Mouse (Mus musculus): ENCODE data around the gene Usp49. TPM values are rescaled to one million over a fixed set of nuclear protein-coding genes. Genes with fewer than 3 reads are reported as not detected.

Usp49 gene
- polyA plus RNA-seq (2015; fragmentation: Nextera tagmentation; extraction: Ambion mirVana), result 10.7 and 11.1 TPM in 2 replicates

DNA sequence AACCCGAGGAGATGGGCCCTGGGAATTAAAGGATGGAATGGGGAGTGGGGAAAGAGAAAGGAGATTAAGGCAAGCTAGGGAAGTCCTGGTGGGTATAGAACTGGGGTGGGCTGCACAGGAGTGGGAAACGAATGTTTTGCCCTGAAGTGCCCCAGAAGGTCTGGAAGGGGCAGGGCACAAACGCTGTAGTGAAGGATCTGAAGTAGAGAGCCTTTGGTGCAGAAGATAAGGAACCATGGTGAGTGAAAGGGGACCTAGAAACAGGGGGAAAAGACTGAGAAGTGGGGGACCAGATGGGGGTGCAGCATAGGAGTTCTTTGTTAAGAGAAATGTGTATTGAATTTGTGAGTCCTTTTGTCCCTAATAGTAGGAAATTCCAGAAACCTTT lies at the start of gene Usp49:
Gene Usp49 (plus strand): TSS at position 13 of the 388 bp plus-strand sequence.
- peak within 1 kb of the TSS; percentile 83 for H3K4me3 ChIP-seq
- H3K27ac ChIP-seq (replicated peaks), result peak within 1 kb of the TSS; percentile 98
- H3K27me3 ChIP-seq, result no peaks in the 10 kb centered on the region
- under 1% methylated on average over 3 of the region's 3 CpGs for WGBS
- peak within 1 kb of the TSS; percentile 82 for H3K4me2 ChIP-seq (replicated peaks)
- ATAC-seq (replicated peaks), result no peak
- H3K36me3 ChIP-seq, result 0 out of 2 replicates have a peak, but pooled peaks cover 3% of the 10 kb centered on the region
- H3K9me3 ChIP-seq, result no peaks in the 10 kb centered on the region
- H3K4me1 ChIP-seq, result peaks cover 40% of the 10 kb centered on the region
- peak within 1 kb of the TSS; percentile 86 for H3K9ac ChIP-seq (replicated peaks)

DNA sequence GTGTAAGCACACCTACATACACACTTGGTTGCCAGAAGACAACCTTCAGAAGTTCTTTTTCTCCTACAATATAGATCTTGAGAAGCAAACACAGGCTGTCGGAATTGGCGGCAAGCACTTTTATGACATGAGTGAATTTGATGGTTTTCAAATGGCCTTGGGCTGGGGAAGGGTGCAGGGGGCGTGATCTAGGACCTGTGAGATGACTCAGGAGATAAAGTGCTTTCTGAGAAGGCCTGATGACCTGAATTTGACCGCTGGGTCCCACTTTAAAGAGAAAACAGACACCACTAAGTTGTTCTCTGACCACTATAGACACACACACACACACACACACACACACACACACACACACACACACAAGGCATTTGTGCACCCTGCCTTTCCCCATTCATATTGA lies 49.5 kb upstream of the Usp49 start:
- Histone ChIP-seq H3K4me3 (no peak overlapping the region), H3K36me3 (no peaks in the 10 kb centered on the region), H3K9me3 (no peaks in the 10 kb centered on the region), H3K4me1 (no peaks in the 10 kb centered on the region), H3K4me2 (replicated peaks) (no peak overlapping the region), H3K27me3 (no peaks in the 10 kb centered on the region), H3K9ac (replicated peaks) (no peak overlapping the region), H3K27ac (replicated peaks) (no peak overlapping the region)
- no peak for ATAC-seq (replicated peaks)
- WGBS, result 85% methylated on average over 4 of the region's 4 CpGs

- H3K4me3 ChIP-seq, result no peak overlapping the region
- no peak overlapping the region for H3K27ac ChIP-seq (replicated peaks)
- no peak overlapping the region for H3K4me2 ChIP-seq (replicated peaks)
- H3K9me3 ChIP-seq, result no peaks in the 10 kb centered on the region
- 83% methylated on average over 8 of the region's 8 CpGs for WGBS
- ATAC-seq (replicated peaks), result no peak
- no peak overlapping the region for H3K9ac ChIP-seq (replicated peaks)
- peaks cover 7% of the 10 kb centered on the region for H3K4me1 ChIP-seq
- H3K27me3 ChIP-seq, result no peaks in the 10 kb centered on the region
- H3K36me3 ChIP-seq, result no peaks in the 10 kb centered on the region
These were observed 42.0 kb upstream of the Usp49 start for GRCm38 (mm10) chr17:47588517-47588916.

DNA sequence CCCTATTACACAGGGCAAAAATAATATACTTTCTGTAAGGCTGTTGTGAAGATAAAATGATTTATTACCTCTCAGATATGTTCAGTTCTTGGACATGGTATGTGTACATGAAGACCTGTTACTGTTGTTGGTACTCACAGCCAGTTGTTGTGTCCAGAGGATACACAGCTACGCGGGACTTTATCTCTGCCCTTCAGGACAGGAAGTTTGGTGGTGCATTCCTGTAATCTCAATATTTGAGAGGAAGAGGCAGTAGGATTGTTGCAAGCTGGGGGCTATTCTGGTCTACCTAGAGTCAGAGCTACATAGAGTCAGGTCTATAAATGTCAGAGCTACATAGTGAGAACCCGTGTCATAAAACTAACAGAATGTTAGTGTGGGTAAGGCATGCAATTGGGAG lies 39.4 kb upstream of the Usp49 start:
- Histone ChIP-seq H3K4me1 (peaks cover 30% of the 10 kb centered on the region), H3K36me3 (no peaks in the 10 kb centered on the region), H3K27ac (replicated peaks) (no peak overlapping the region), H3K4me3 (no peak overlapping the region), H3K4me2 (replicated peaks) (no peak overlapping the region), H3K9me3 (no peaks in the 10 kb centered on the region), H3K9ac (replicated peaks) (no peak overlapping the region), H3K27me3 (no peaks in the 10 kb centered on the region)
- 90% methylated on average over 3 of the region's 3 CpGs for WGBS
- no peak for ATAC-seq (replicated peaks)

- ATAC-seq (replicated peaks), result peak; percentile 92
- H3K9ac ChIP-seq (replicated peaks), result peak overlapping the region; percentile 64
- peaks cover 45% of the 10 kb centered on the region for H3K4me1 ChIP-seq
- H3K27me3 ChIP-seq, result no peaks in the 10 kb centered on the region
- no peaks in the 10 kb centered on the region for H3K9me3 ChIP-seq
- H3K4me2 ChIP-seq (replicated peaks), result peak overlapping the region; percentile 84
- H3K27ac ChIP-seq (replicated peaks), result peak overlapping the region; percentile 81
- H3K4me3 ChIP-seq, result peak overlapping the region; percentile 90
- no peaks in the 10 kb centered on the region for H3K36me3 ChIP-seq
- WGBS, result under 1% methylated on average over 61 of the region's 63 CpGs
These were observed 37.2 kb upstream of the Usp49 start for GRCm38 (mm10) chr17:47593215-47593853.

DNA sequence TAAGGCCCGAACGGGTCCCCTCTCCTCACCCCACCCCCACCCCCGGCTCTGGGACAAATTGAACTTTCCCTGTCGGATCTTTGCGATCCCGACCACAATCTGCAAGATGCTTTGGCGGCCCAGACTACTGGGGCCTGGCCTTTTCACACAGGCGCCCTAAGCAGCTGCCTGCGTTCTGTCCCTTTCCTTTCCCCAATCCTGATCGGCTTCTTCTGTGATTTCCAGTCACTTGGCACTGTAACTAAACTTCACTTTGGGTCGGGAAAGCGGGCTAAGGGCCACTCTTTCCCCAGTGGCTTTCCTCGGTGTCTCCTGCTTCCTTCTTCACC lies 36.7 kb upstream of the Usp49 start:
- Histone ChIP-seq H3K4me2 (replicated peaks) (peak overlapping the region; percentile 84), H3K27ac (replicated peaks) (peak overlapping the region; percentile 81), H3K27me3 (no peaks in the 10 kb centered on the region), H3K9ac (replicated peaks) (peak overlapping the region; percentile 64), H3K9me3 (no peaks in the 10 kb centered on the region), H3K4me3 (peak overlapping the region; percentile 90), H3K36me3 (no peaks in the 10 kb centered on the region), H3K4me1 (peaks cover 45% of the 10 kb centered on the region)
- ATAC-seq (replicated peaks), result no peak; the same call in 1 of the 2 replicates
- WGBS, result under 1% methylated on average over 13 of the region's 13 CpGs

DNA sequence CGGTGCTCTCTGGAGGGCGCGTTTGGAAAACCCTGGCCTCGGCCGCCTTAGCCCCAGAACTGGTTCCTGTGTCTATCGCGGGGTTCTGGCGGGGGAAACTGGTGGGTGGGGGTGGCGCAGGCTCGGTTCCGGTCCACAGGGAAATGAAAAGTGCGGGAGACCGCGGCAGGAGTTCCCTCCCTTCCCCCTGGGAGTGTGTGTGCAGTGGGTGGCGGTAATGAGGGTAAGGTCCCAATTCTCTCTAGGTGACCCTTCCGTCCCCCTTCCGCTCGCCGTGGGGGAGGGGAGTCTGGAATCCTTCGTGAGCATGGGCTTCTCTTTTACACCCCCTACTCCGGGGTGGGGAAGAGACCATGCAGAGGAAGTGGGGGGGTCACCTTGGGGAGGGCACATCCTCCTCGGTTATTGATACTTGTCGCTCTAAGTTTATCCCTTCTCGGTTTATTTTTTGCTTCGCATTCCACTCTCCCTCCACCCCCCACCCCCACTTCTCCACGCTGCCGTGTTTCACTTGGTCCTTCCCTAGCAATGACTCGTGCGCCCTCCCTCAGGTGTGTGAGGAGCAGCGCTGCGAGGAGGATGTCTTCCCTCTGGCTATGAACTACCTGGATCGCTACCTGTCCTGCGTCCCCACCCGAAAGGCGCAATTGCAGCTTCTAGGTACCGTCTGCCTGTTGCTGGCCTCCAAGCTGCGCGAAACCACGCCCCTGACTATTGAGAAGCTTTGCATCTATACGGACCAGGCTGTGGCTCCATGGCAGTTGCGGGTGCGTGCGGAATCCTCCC lies 36.1 kb upstream of the Usp49 start:
- peak overlapping the region; percentile 64 for H3K9ac ChIP-seq (replicated peaks)
- H3K36me3 ChIP-seq, result 0 out of 2 replicates have a peak, but pooled peaks cover under 1% of the 10 kb centered on the region
- H3K9me3 ChIP-seq, result no peaks in the 10 kb centered on the region
- H3K4me1 ChIP-seq, result peaks cover 45% of the 10 kb centered on the region
- peak overlapping the region; percentile 81 for H3K27ac ChIP-seq (replicated peaks)
- under 1% methylated on average over 43 of the region's 43 CpGs for WGBS
- H3K27me3 ChIP-seq, result no peaks in the 10 kb centered on the region
- peak overlapping the region; percentile 84 for H3K4me2 ChIP-seq (replicated peaks)
- ATAC-seq (replicated peaks), result 0 out of 2 replicates have a peak, but pooled peaks have one; percentile 0
- peak overlapping the region; percentile 90 for H3K4me3 ChIP-seq

- 0% methylated on average over 8 of the region's 9 CpGs for WGBS
- Histone ChIP-seq H3K27me3 (no peaks in the 10 kb centered on the region), H3K9me3 (no peaks in the 10 kb centered on the region), H3K27ac (replicated peaks) (peak overlapping the region; percentile 75), H3K4me2 (replicated peaks) (peak overlapping the region; percentile 84), H3K4me3 (peak overlapping the region; percentile 90), H3K4me1 (peaks cover 45% of the 10 kb centered on the region), H3K9ac (replicated peaks) (peak overlapping the region; percentile 64), H3K36me3 (0 out of 2 replicates have a peak, but pooled peaks cover 6% of the 10 kb centered on the region)
- no peak for ATAC-seq (replicated peaks)
These were observed 35.6 kb upstream of the Usp49 start for GRCm38 (mm10) chr17:47594969-47595247.

GRCm38 (mm10) chr17:47595248-47596161 lies 35.0 kb upstream of the Usp49 start:
- 1% methylated on average over 21 of the region's 21 CpGs for WGBS
- H3K27me3 ChIP-seq, result no peaks in the 10 kb centered on the region
- peak overlapping the region; percentile 64 for H3K9ac ChIP-seq (replicated peaks)
- peaks cover 10% of the 10 kb centered on the region; the same call in 1 of the 2 replicates for H3K36me3 ChIP-seq
- peak overlapping the region; percentile 75 for H3K27ac ChIP-seq (replicated peaks)
- no peaks in the 10 kb centered on the region for H3K9me3 ChIP-seq
- peaks cover 45% of the 10 kb centered on the region for H3K4me1 ChIP-seq
- peak overlapping the region; percentile 90 for H3K4me3 ChIP-seq
- peak overlapping the region; percentile 84 for H3K4me2 ChIP-seq (replicated peaks)
- no peak for ATAC-seq (replicated peaks)

DNA sequence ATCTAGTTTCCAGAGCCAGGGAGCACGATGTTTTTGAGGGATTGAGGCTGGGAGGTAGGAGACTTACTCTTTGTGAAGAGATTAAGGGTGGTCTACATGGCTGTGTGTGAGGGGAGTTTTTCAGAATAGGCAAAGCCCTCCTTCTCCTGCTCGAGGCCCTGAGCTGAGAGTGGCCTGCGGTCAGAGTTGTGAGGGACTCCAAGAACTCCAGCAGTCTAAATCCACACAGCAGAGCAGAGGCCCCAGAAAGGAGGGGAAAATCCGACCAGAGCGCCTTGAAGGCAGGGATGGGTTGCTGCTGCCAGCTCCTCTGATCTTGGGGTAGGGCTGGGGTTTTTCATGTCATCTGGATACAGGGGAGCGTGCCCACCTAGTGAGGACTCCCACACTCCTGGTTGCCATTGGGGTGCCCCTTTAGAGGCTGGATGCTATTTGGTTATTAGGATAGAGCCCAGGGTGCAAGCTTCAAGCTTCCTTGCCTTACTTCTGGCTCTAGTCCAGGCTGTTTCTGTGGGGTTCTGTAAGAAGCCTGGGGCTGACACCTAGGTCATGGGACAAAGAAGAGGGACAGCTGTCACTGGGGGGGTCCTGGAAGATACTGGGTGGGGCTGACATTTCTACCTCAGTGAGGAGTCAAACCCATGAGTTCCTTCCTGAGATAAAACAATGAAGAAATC lies 34.2 kb upstream of the Usp49 start:
- ATAC-seq (replicated peaks), result no peak
- H3K4me1 ChIP-seq, result peaks cover 45% of the 10 kb centered on the region
- peak overlapping the region; percentile 75 for H3K27ac ChIP-seq (replicated peaks)
- H3K9me3 ChIP-seq, result no peaks in the 10 kb centered on the region
- peak overlapping the region; percentile 90; the same call in 1 of the 2 replicates for H3K4me3 ChIP-seq
- H3K27me3 ChIP-seq, result no peaks in the 10 kb centered on the region
- peak overlapping the region; percentile 84 for H3K4me2 ChIP-seq (replicated peaks)
- 13% methylated on average over 6 of the region's 6 CpGs for WGBS
- H3K9ac ChIP-seq (replicated peaks), result peak overlapping the region; percentile 64; the same call in 1 of the 2 replicates
- H3K36me3 ChIP-seq, result peaks cover 16% of the 10 kb centered on the region

DNA sequence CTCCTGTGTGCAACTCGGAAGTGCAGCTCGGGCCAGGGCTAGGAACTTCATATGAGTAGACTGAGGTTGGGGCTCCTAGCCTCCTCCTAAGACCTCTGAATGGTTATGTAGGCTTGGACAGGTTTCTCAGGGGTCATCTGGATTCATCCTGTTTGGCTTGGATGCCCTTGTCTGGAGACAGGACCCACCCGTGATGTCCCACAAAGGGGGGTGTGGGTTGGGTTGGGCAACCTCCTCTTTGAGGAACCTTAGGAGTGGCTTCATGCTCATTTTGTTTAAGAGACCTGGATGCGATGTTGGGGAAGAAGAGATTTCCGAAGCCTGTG lies 33.7 kb upstream of the Usp49 start:
- H3K9ac ChIP-seq (replicated peaks), result no peak overlapping the region

More for the DNA sequence above, 33.7 kb upstream of the Usp49 start:
- Histone ChIP-seq H3K4me1 (peaks cover 45% of the 10 kb centered on the region), H3K27ac (replicated peaks) (no peak overlapping the region; the same call in 1 of the 2 replicates), H3K36me3 (peaks cover 21% of the 10 kb centered on the region), H3K4me3 (no peak overlapping the region), H3K9me3 (no peaks in the 10 kb centered on the region), H3K27me3 (no peaks in the 10 kb centered on the region), H3K4me2 (replicated peaks) (no peak overlapping the region)
- no peak for ATAC-seq (replicated peaks)
- WGBS, result 61% methylated on average over 5 of the region's 5 CpGs

Measured in forebrain, embryonic 15.5 days (tissue).